Mouse (Mus musculus) forebrain, embryonic 13.5 days (tissue): ENCODE results near the gene Zfp961. TPM values are rescaled to one million over a fixed set of nuclear protein-coding genes. Genes with fewer than 3 reads are reported as not detected.
A peak's percentile ranks its signal among the peaks of the same experiment; 100 is the strongest.
"Not testable (repeated sequence)": the region's sequence is repeated elsewhere in the genome, so short reads cannot be mapped to it uniquely, and the experiment has no call there.

Experiments used
- ATAC-seq: fragments of 200-750 bp; cut with Nextera tagmentation; 2 replicates; pipeline ENCODE4 v1.8.0; 2017
- H3K27ac ChIP-seq: fragments of 300-500 bp; sonication (generic); 2 replicates; pipeline ENCODE4 v1.5.1; 2015; ENCODE audit warnings: inconsistent platforms, mild to moderate bottlenecking, moderate library complexity
- H3K27me3 ChIP-seq: fragments of 300-500 bp; sonication (generic); 2 replicates; pipeline ENCODE4 v1.6.1; 2015; ENCODE audit warnings: mild to moderate bottlenecking, inconsistent platforms
- H3K36me3 ChIP-seq: fragments of 300-500 bp; sonication (generic); 2 replicates; pipeline ENCODE4 v1.6.1; 2015; ENCODE audit warnings: mild to moderate bottlenecking, inconsistent platforms; ENCODE audit not compliant: poor library complexity, severe bottlenecking
- H3K4me1 ChIP-seq: fragments of 300-500 bp; sonication (generic); 2 replicates; pipeline ENCODE4 v1.6.1; 2015; ENCODE audit warnings: inconsistent platforms
- H3K4me2 ChIP-seq: fragments of 300-500 bp; sonication (generic); 2 replicates; pipeline ENCODE4 v1.6.1; 2015; ENCODE audit warnings: inconsistent platforms, mild to moderate bottlenecking, moderate library complexity
- H3K4me3 ChIP-seq: fragments of 300-500 bp; sonication (generic); 2 replicates; pipeline ENCODE4 v1.5.1; 2015; ENCODE audit warnings: mild to moderate bottlenecking, inconsistent platforms
- H3K9ac ChIP-seq: fragments of 300-500 bp; sonication (generic); 2 replicates; pipeline ENCODE4 v1.6.1; 2015; ENCODE audit warnings: mild to moderate bottlenecking, inconsistent platforms
- H3K9me3 ChIP-seq: fragments of 300-500 bp; sonication (generic); replicated peaks from 2 replicates; pipeline ENCODE4 v1.6.1; 2016; ENCODE audit warnings: inconsistent platforms
- WGBS: fragments of 180-500 bp; shearing (Covaris S2); methylation state at CpG from one replicate; pipeline ENCODE4 v1.1.7; 2015; 5-methylcytosine and 5-hydroxymethylcytosine counted together
- polyA plus RNA-seq: library from polyadenylated mRNA; unstranded; fragments of >200 nt; fragmentation: Nextera tagmentation; extraction: Ambion mirVana; gene quantifications from 2 replicates; pipeline ENCODE4 v1.2.1, GENCODE M21; 2015

The Zfp961 gene
- polyA plus RNA-seq, 1 experiment from 2014 or later = 23.3 TPM

DNA sequence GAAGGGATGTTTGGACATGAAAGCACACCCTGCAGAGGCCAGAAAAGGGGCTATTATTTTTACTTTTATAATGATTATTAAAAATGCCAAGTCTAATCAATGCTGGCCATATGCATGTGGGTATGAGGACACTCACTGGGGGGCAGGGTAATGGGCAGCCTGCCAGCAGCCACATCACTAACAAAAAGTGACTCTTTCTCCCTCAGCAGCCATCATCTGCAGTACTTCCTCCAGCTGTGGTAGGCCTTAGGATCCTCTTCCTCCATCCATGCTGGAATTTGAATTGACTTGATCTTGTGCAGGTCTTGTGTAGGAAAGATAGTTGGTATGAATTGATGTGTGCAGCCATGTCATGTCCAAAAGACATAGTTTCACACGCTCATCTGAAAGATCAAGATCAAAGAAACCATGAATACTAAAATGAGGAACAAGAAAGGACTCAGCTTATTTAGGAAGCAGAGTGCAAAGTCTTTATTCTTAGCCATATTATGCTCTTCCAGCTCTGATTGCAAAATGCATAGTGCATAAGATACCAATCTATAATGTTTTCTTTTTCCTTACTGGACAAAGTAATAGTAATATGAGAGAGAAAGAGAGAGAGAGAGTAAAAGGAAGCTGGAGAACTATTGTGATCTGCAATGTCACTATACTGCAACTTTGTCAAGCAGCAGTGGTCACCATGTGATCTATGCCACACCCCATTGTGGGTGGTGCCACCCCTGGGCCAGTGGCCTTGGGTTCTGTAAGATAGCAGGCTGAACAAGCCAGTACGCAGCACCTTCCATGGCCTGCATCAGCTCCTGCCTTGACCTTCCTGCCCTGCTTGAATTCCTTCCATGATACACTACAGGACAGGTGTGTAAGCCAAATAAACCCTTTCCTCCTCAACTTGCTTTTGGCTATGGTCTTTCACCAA, 10.3 kb upstream of the Zfp961 start:
- 0 out of 2 replicates have a peak, but pooled peaks cover 4% of the 10 kb centered on the region for H3K27me3 ChIP-seq
- no peak overlapping the region for H3K9ac ChIP-seq
- H3K4me3 ChIP-seq = no peak overlapping the region
- no peak for ATAC-seq
- H3K36me3 ChIP-seq = no peaks in the 10 kb centered on the region
- H3K27ac ChIP-seq = no peak overlapping the region
- H3K4me1 ChIP-seq = no peaks in the 10 kb centered on the region
- no peak overlapping the region for H3K4me2 ChIP-seq
- H3K9me3 ChIP-seq = no peaks in the 10 kb centered on the region
- 90% methylated on average over 2 of the region's 2 CpGs for WGBS

DNA sequence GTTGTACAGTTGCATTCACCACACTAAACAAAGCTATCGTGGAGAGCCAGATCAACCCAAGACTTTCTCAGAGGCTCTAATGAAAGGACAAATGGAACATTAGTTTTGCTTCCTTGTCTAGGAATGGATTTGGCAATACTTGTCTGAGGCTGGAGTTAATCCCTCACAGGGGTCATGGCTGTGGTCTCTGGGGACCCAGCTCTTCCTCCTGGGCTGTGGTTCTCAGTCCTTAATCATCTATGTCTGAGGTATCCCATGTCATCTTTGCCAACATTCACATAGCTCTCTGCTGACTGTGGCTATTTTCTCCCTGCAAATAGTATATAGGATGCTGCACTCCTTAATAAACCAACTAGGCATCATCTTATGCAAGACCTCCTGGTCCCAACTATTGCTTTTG, 9.1 kb upstream of the Zfp961 start:
- no peak for ATAC-seq
- Histone ChIP-seq H3K9ac (no peak overlapping the region), H3K27me3 (0 out of 2 replicates have a peak, but pooled peaks cover 4% of the 10 kb centered on the region), H3K4me2 (no peak overlapping the region), H3K36me3 (no peaks in the 10 kb centered on the region), H3K9me3 (no peaks in the 10 kb centered on the region), H3K4me1 (no peaks in the 10 kb centered on the region), H3K4me3 (no peak overlapping the region), H3K27ac (no peak overlapping the region)
- 87% methylated on average over 1 of the region's 1 CpGs for WGBS

DNA sequence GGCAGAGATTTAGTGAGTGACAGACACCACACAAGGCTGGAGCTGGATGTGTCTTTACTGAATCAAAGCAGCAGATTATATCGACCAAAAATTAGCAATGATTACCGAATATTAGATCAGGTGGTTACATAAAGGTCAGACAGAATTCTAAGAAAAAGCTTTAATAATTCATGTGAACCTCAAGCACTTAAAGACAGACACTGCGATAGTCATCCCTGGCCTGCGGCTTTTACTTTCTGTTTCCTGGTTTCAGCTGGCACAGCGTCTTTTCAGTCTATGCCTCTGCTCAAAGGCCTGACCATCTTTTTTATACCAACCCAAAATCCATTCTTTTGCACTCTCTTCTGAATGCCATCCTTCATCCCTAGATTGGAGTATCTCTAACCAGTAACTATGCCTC, 2.2 kb upstream of the Zfp961 start:
- 94% methylated on average over 5 of the region's 5 CpGs for WGBS
- 0 out of 2 replicates have a peak, but pooled peaks cover 4% of the 10 kb centered on the region for H3K27me3 ChIP-seq
- H3K9ac ChIP-seq = no peak overlapping the region
- no peaks in the 10 kb centered on the region for H3K9me3 ChIP-seq
- H3K4me2 ChIP-seq = no peak overlapping the region
- no peak overlapping the region for H3K27ac ChIP-seq
- peaks cover 4% of the 10 kb centered on the region; the same call in 1 of the 2 replicates for H3K36me3 ChIP-seq
- H3K4me1 ChIP-seq = peaks cover 16% of the 10 kb centered on the region
- ATAC-seq = no peak
- H3K4me3 ChIP-seq = no peak overlapping the region

DNA sequence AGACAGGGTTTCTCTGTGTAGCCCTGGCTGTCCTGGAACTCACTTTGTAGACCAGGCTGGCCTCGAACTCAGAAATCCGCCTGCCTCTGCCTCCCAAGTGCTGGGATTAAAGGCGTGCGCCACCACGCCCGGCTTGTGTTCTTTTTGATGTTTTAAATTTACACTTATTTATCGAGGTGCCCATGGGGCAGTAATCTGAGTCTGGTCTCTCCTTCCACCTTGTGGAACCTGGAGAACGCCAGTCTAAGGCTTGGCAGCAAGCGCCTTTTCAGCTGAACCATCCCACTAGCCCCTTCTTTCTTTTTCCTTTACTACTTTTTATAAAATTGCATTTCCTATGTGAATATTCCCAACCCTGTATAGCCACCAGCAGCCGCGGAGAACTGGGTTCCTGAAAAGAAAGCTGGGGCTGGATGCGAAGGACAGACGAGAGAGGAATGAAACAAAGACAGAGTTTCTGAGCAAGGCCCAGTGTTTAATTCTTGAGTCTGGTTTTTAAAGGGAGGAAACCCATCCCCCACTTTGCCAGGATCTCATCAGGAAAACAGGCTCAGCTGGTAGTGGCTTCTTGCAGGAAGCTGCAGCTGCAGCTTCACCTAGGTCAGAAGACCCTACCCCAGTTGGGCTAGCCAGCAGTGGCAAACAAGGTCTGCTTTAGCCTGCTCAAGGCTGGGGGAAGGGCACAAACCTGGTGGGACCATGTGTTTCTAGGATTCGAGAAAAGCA, 761 bp downstream of the Zfp961 start:
- H3K27ac ChIP-seq = 0 out of 2 replicates have a peak overlapping the region, but pooled peaks have one; percentile 76
- peaks cover 16% of the 10 kb centered on the region for H3K4me1 ChIP-seq
- no peak for ATAC-seq

DNA sequence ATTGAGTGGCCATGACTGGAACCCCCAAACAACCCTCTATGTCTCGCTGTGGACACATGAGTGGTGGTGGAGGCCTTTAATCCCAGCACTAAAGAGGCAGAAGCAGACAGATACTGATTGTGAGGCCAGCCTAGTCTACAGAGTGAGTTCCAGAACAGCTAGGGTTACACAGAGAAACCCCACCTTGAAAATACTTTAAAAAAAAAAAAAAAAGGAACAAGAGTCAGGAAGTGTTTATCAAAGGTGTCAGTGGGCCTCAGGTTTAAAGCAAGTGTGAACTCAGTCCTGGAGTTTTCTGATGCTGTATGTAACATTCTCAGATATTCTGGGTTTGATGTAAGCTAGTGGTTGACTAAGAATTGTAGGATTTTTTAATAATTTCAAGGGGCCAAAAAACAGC, 1.7 kb downstream of the Zfp961 start:
- Histone ChIP-seq H3K4me2 (peak overlapping the region; percentile 67), H3K27me3 (no peaks in the 10 kb centered on the region), H3K4me3 (peak overlapping the region; percentile 73; the same call in 1 of the 2 replicates), H3K36me3 (peaks cover 22% of the 10 kb centered on the region), H3K4me1 (peaks cover 16% of the 10 kb centered on the region), H3K27ac (no peak overlapping the region), H3K9ac (peak overlapping the region; percentile 82; the same call in 1 of the 2 replicates), H3K9me3 (peaks cover 10% of the 10 kb centered on the region)
- WGBS = 94% methylated on average over 1 of the region's 1 CpGs
- no peak for ATAC-seq

More for the DNA sequence above, 761 bp downstream of the Zfp961 start:
- Histone ChIP-seq H3K4me3 (peak overlapping the region; percentile 73), H3K4me2 (peak overlapping the region; percentile 67), H3K27me3 (no peaks in the 10 kb centered on the region), H3K36me3 (peaks cover 21% of the 10 kb centered on the region), H3K9ac (peak overlapping the region; percentile 82), H3K9me3 (peaks cover 10% of the 10 kb centered on the region)
- 34% methylated on average over 14 of the region's 14 CpGs for WGBS

DNA sequence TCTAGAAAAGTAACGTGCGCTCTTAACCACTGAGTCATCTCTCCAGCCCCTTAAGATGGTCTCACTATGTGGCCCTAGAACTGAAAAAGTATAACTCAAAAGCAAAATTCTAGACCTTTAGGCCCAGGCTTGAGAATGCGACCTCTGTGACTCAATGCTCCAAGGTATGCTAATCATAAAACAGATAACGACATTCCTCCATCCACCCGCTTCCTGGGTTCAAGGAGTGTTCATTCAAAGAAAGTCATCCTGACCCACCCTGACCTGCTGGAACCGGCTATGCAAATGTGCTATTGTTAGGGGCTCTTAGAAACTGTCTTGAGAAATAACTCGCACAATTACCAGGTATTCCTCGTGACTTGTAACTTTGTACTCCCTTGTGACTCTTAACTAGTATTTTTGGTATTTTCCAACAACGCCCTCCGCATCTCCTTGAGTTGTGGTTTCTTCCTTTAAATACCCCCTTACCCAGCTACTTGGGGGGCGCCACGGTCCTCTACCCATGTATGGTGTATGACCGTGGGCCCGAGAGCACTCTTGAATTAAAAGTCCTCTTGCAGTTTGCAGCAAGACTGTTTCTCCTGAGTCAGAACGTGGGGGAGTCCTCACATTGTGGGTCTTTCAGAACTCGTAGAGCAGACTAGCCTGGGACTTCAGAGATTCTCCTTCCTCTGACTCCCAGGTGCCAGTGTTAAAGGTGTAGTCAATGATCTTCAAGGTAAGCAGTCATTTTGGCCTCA, 2.3 kb downstream of the Zfp961 start:
- WGBS = 97% methylated on average over 16 of the region's 16 CpGs
- not testable (repeated sequence) for H3K9ac ChIP-seq, H3K27me3 ChIP-seq, H3K9me3 ChIP-seq, ATAC-seq, H3K27ac ChIP-seq, H3K4me3 ChIP-seq, H3K4me2 ChIP-seq
- peaks cover 22% of the 10 kb centered on the region for H3K36me3 ChIP-seq
- peaks cover 16% of the 10 kb centered on the region for H3K4me1 ChIP-seq

DNA sequence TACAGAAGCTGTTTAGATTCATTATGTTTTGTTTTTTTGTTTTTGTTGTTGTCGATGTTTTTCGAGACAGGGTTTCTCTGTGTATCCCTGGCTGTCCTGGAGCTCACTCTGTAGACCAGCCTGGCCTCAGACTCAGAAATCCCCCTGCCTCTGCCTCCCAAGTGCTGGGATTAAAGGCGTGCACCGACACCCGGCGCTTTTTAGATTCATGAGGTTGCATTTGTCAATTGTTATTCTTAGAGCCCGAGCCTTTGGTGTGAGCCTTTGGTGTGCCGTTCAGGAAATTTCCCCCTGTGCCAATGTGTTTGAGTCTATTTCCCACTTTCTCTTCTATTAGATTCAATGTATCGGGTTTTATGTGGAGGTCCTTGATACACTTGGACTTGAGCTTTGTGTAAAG, 3.8 kb downstream of the Zfp961 start:
- no peak for ATAC-seq
- H3K4me2 ChIP-seq = no peak overlapping the region
- H3K27me3 ChIP-seq = no peaks in the 10 kb centered on the region
- H3K9ac ChIP-seq = no peak overlapping the region
- 98% methylated on average over 9 of the region's 9 CpGs for WGBS
- peaks cover 25% of the 10 kb centered on the region for H3K36me3 ChIP-seq
- H3K4me1 ChIP-seq = peaks cover 16% of the 10 kb centered on the region
- H3K4me3 ChIP-seq = no peak overlapping the region
- H3K27ac ChIP-seq = no peak overlapping the region
- H3K9me3 ChIP-seq = peaks cover 10% of the 10 kb centered on the region

DNA sequence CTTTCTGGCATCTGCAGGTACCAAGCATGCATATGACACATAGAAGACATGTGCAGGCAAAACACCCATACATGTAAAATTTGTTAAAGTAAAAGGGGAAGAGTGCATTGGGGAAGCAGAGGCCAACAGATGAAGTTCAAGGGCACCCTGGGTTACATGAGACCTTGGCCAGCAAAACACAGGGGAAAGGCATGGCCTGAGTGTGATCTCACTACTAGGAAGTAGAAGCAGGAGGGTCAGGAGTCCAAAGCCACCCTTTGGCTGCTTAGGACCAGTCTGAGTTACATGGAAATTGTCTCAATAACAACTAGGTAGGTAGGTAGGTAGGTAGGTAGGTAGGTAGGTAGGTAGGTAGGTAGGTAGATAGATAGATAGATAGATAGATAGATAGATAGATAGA, 9.6 kb downstream of the Zfp961 start:
- H3K4me2 ChIP-seq = no peak overlapping the region
- ATAC-seq = no peak
- H3K9ac ChIP-seq = no peak overlapping the region
- no peak overlapping the region for H3K27ac ChIP-seq
- no peak overlapping the region for H3K4me3 ChIP-seq
- peaks cover 46% of the 10 kb centered on the region for H3K36me3 ChIP-seq
- no peaks in the 10 kb centered on the region for H3K4me1 ChIP-seq
- H3K9me3 ChIP-seq = peaks cover 12% of the 10 kb centered on the region
- H3K27me3 ChIP-seq = no peaks in the 10 kb centered on the region

DNA sequence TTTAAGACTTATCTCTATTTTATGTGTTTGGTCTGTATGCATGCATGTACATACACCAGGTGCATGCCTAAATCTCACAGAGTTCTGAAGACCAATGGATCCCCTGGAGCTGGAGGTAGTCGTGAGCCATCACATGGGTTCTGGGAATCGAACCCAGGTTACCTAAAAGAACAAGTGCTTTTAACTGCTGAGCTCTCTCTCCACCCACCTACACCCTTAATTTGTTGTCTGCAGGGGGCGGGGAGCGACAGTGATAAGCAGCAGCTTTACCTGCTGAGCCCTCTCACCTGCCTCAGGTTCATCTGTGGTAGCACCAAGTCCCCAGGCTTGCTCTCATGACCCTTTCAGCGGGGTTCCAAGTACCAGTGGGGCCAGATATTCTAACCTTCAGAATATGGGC, 11.0 kb downstream of the Zfp961 start:
- ATAC-seq = no peak
- peaks cover 57% of the 10 kb centered on the region for H3K36me3 ChIP-seq
- H3K4me1 ChIP-seq = no peaks in the 10 kb centered on the region
- peaks cover 15% of the 10 kb centered on the region for H3K9me3 ChIP-seq
- H3K9ac ChIP-seq = no peak overlapping the region
- no peak overlapping the region for H3K4me3 ChIP-seq
- 94% methylated on average over 5 of the region's 5 CpGs for WGBS
- H3K27ac ChIP-seq = no peak overlapping the region
- no peak overlapping the region for H3K4me2 ChIP-seq
- no peaks in the 10 kb centered on the region for H3K27me3 ChIP-seq

DNA sequence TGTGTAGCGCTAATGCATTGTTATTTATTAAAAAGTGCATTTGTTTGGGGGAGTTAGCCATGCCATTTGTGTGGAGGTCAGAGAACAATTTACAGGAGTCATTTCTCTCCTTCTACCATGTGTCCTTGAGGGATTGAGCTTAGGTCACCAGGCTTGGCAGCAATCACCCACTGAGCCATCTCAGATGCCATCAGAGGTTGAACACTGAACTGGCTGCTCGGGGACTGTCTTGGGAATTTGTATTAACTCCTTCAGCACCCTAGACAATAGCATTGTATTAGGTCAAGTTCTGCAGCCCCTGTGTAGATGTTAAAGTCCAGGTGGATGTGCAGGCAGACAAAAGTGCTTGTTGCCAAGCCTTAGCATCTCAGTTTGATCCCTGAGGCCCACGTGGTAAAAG, 13.2 kb downstream of the Zfp961 start:
- no peak overlapping the region for H3K4me3 ChIP-seq
- no peak overlapping the region for H3K4me2 ChIP-seq
- no peak overlapping the region for H3K9ac ChIP-seq
- H3K27ac ChIP-seq = no peak overlapping the region
- H3K27me3 ChIP-seq = no peaks in the 10 kb centered on the region
- H3K4me1 ChIP-seq = no peaks in the 10 kb centered on the region
- peaks cover 23% of the 10 kb centered on the region for H3K9me3 ChIP-seq
- no peak for ATAC-seq
- WGBS = 95% methylated on average over 3 of the region's 3 CpGs
- H3K36me3 ChIP-seq = peaks cover 80% of the 10 kb centered on the region

DNA sequence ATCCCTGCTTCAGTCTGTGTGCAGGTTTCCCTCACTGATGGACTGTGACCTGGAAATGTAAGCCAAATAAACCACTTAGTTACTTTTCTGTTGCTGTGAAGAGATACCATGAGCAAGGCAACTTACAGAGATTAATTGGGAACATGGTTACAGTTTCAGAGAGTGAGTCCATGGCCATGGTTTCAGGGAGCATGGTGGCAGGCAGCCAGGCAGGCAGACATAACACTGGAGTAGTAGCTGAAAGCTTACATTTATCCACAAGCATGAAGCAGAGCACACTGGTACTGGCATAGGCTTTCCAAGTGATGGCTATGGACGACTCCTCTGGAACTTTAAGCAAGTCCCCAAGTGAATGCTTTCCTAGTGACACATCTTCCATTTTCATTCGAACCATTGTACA, 14.3 kb downstream of the Zfp961 start:
- no peak for ATAC-seq
- no peak overlapping the region for H3K9ac ChIP-seq
- no peaks in the 10 kb centered on the region for H3K4me1 ChIP-seq
- no peak overlapping the region for H3K27ac ChIP-seq
- peaks cover 23% of the 10 kb centered on the region for H3K9me3 ChIP-seq
- peaks cover 83% of the 10 kb centered on the region for H3K36me3 ChIP-seq
- no peaks in the 10 kb centered on the region for H3K27me3 ChIP-seq
- 95% methylated on average over 2 of the region's 2 CpGs for WGBS
- H3K4me3 ChIP-seq = no peak overlapping the region
- no peak overlapping the region for H3K4me2 ChIP-seq

DNA sequence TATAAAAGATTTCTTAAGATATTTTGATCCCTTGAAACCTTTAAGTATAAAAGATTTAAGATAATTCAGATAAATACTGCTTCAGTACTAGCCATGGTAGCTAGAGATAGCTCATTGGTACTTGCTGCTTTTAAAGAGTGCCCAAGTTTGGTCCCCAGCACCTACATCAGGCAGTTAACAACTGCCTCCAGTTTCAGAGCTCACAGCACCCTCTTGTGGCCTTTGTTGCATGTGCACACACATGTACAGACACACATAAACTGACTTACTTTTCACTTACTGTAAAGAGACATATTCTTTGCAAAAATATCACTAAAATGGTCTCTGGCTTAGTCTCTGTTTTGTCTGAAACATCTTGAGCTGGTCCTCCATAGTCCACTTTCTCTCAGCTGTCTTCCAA, 15.6 kb downstream of the Zfp961 start:
- no peak overlapping the region for H3K4me2 ChIP-seq
- no peaks in the 10 kb centered on the region for H3K27me3 ChIP-seq
- H3K36me3 ChIP-seq = peaks cover 73% of the 10 kb centered on the region

More for the DNA sequence above, 15.6 kb downstream of the Zfp961 start:
- no peak for ATAC-seq
- Histone ChIP-seq H3K4me3 (no peak overlapping the region), H3K4me1 (no peaks in the 10 kb centered on the region), H3K27ac (no peak overlapping the region), H3K9ac (no peak overlapping the region), H3K9me3 (peaks cover 23% of the 10 kb centered on the region)
